Mouse (Mus musculus): ENCODE results near the gene 3110070M22Rik. TPM values are rescaled to one million over a fixed set of nuclear protein-coding genes. Genes with fewer than 3 reads are reported as not detected.
"Not testable (repeated sequence)": the region's sequence is repeated elsewhere in the genome, so short reads cannot be mapped to it uniquely, and the experiment has no call there.

Gene 3110070M22Rik
- total RNA-seq (2015) (1.3 TPM in 1 of 2 replicates, not detected in the other), total RNA-seq (2017) (0.55 TPM in 1 of 2 replicates, not detected in the other)

- ATAC-seq (ENCODE audit: poor library complexity, severe bottlenecking) = no peak
Observed at GRCm38 (mm10) chr13:119487880-119488580, at the start of gene 3110070M22Rik, which contains the start of gene Tmem267. Gene 3110070M22Rik, minus strand, starts transcription at chr13:119488383. Gene Tmem267, plus strand, starts transcription at chr13:119488039.

GRCm38 (mm10) chr13:119494938-119495337 lies 6.8 kb upstream of the 3110070M22Rik start:
- peak; percentile 35; the same call in 1 of the 2 replicates for ATAC-seq (ENCODE audit: poor library complexity, severe bottlenecking)

- not testable (repeated sequence) for ATAC-seq (ENCODE audit: poor library complexity, severe bottlenecking)
Observed at GRCm38 (mm10) chr13:119492083-119492482, 3.9 kb upstream of the 3110070M22Rik start.

- no peak for ATAC-seq (ENCODE audit: poor library complexity, severe bottlenecking)
Observed at GRCm38 (mm10) chr13:119487354-119487753, 829 bp downstream of the 3110070M22Rik start.

GRCm38 (mm10) chr13:119477789-119478188 lies 10.4 kb downstream of the 3110070M22Rik start:
- no peak for ATAC-seq (ENCODE audit: poor library complexity, severe bottlenecking)

GRCm38 (mm10) chr13:119476631-119477030 lies 11.6 kb downstream of the 3110070M22Rik start:
- ATAC-seq (ENCODE audit: poor library complexity, severe bottlenecking) = no peak

GRCm38 (mm10) chr13:119462596-119463560 lies 25.3 kb downstream of the 3110070M22Rik start, which contains the start of gene 4833420G17Rik:
Gene 4833420G17Rik, plus strand, starts transcription at chr13:119462768.
- ATAC-seq (ENCODE audit: poor library complexity, severe bottlenecking) = peak; percentile 97

GRCm38 (mm10) chr13:119461900-119462595 lies 26.1 kb downstream of the 3110070M22Rik start:
- ATAC-seq (ENCODE audit: poor library complexity, severe bottlenecking) = peak; percentile 48

GRCm38 (mm10) chr13:119456342-119456741 lies 31.8 kb downstream of the 3110070M22Rik start:
- ATAC-seq (ENCODE audit: poor library complexity, severe bottlenecking) = no peak

- no peak for ATAC-seq (ENCODE audit: poor library complexity, severe bottlenecking)
Observed at GRCm38 (mm10) chr13:119455082-119455481, 33.1 kb downstream of the 3110070M22Rik start.

GRCm38 (mm10) chr13:119453563-119453962 lies 34.6 kb downstream of the 3110070M22Rik start:
- ATAC-seq (ENCODE audit: poor library complexity, severe bottlenecking) = no peak

GRCm38 (mm10) chr13:119442244-119442643 lies 45.9 kb downstream of the 3110070M22Rik start:
- 0 out of 2 replicates have a peak, but pooled peaks have one; percentile 40 for ATAC-seq (ENCODE audit: poor library complexity, severe bottlenecking)

Other genes starting within 250 kb of the 3110070M22Rik start
- 59.1 and 65.9 TPM in 2 replicates for gene Paip1, start 59.8 kb downstream of the 3110070M22Rik start, total RNA-seq (2015)
- 57.1 and 58.9 TPM in 2 replicates for gene Paip1, start 59.8 kb downstream of the 3110070M22Rik start, total RNA-seq (2017)
- gene 4833420G17Rik, start 25.6 kb downstream of the 3110070M22Rik start, total RNA-seq (2015) = 52.9 and 59.7 TPM in 2 replicates
- gene 4833420G17Rik, start 25.6 kb downstream of the 3110070M22Rik start, total RNA-seq (2017) = 40.8 and 46.8 TPM in 2 replicates
- gene Tmem267, start 344 bp downstream of the 3110070M22Rik start, total RNA-seq (2015) = 3.4 and 7.4 TPM in 2 replicates
- gene Tmem267, start 344 bp downstream of the 3110070M22Rik start, total RNA-seq (2017) = 0.66 and 1.6 TPM in 2 replicates
- not detected in 2 replicates for gene Ccl28, start 135.4 kb upstream of the 3110070M22Rik start, total RNA-seq (2015)
- not detected in 2 replicates for gene Ccl28, start 135.4 kb upstream of the 3110070M22Rik start, total RNA-seq (2017)
- gene Hmgcs1, start 202.0 kb upstream of the 3110070M22Rik start, total RNA-seq (2015) = 27.6 and 29.7 TPM in 2 replicates
- gene Hmgcs1, start 202.0 kb upstream of the 3110070M22Rik start, total RNA-seq (2017) = 36.9 and 40.8 TPM in 2 replicates

Data from megakaryocyte, adult 5-6 weeks (primary cell).